Mouse (Mus musculus): ENCODE measurements at regions not wholly inside any gene's neighbourhood (a gene's known extent, or its start where the extent isn't known, plus 50 kb on each side); places are given as distances from the start of the nearest gene placed in this dataset.

DNA sequence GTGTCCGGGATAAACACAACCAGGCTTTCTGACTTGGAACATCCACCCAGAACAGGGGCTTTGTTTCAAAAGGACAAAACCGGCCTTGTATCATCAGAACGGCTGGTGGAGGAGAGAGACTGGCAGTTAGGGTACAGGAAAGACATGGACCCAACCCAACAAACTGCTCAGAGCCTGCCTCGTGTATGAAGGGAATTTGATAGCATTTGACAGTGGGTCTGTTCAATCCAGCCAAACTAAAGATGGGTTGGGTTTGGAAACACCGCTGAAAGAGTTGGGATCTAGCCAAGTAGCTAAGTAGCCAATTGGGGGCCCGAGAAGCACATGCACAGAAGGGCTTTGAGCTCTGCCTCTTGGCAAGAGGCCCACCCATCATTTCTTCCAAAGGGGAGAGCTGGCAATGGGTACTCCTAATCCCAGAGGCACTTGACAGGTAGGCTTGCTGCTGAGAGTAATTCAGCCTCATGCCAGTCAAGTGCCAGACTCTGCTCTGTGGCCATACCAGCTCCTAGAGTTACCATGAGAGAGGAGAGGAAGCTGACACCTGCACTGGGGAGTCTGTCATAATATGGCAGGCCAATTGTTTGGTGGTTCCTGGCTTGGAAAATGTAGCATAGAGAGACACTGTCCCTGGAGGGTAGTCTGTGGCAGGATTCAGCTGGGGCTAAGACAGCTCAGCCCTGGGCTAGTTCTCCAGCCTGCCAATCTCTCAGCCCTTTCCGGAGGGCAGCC lies 231.1 kb upstream of the Slc24a2 start:
- TF ChIP-seq CTCF (IDR thresholded peaks at IDR 0.05; ENCODE audit: borderline replicate concordance, insufficient read depth, low read depth, low read length) (no peak), POLR2A (IDR thresholded peaks at IDR 0.05; ENCODE audit: borderline replicate concordance, insufficient read depth, low read length) (no peak)

Data from cerebellum, adult 2 months (tissue).